ENCODE assay signal across 2 mouse cellular contexts in the genomic region with DNA sequence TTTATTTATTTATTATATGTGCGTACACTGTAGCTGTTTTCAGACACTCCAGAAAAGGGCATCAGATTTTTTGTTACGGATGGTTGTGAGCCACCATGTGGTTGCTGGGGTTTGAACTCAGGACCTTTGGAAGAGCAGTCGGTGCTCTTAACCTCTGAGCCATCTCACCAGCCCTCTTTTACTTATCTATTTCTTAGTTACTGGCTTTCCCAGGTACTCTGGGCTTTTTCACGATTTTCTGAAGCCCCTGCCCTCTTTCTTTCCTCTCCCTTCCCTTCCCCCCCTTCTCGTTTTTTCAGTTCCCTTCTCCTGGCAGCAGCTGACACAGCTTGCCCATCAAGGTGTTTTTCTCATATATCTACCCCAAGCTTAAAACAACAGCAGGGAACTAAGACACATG.
TF ChIP-seq lines count a peak whose summit lies in the region.

No protein-coding gene starts in this region.

TF ChIP-seq in CH12.LX, 34 proteins besides CTCF, POLR2A, EP300 and RAD21:
- TF ChIP-seq IRF4 (IDR thresholded peaks at IDR 0.05; ENCODE audit: low read depth, low read length) (peak; percentile 50; the same call in 1 of the 2 replicates), TBP (conservative IDR thresholded peaks at IDR 0.05; ENCODE audit: low read depth, low read length) (peak; percentile 66; the same call in 1 of the 2 replicates)

TF ChIP-seq in MEL, 35 proteins besides CTCF, POLR2A, EP300 and RAD21:
- TF ChIP-seq ETS1 (IDR thresholded peaks at IDR 0.05; ENCODE audit: low read depth, low read length), result 0 out of 2 replicates have a peak, but pooled peaks have one; percentile 6
- TF ChIP-seq TBP (IDR thresholded peaks at IDR 0.05; ENCODE audit: low read depth, low read length), result peak; percentile 64; the same call in 1 of the 2 replicates
